Mouse (Mus musculus): ENCODE measurements around the gene Tmc7.

Gene Tmc7

DNA sequence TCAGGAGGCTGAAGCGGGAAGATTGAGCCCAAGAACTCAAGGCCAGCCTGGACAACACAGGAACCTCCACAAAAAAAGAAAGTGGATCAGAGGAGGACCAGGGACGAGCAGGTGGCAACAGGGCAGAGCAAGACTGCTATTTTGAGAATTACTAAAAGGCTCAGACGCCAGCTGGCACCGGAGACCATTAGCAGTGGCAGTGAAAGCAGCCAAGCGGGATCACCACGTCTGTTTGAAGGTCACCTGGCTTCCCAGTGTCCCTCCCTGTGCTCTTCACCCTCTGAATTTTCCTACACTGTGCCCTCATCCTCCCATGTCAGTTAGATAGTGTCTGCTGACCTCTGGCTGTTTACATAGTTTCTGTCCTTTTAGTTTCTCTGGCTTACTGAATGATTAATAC, 1.3 kb upstream of the Tmc7 start:
- DNase-seq (ENCODE audit: low read depth, low spot score): peak; percentile 87

DNA sequence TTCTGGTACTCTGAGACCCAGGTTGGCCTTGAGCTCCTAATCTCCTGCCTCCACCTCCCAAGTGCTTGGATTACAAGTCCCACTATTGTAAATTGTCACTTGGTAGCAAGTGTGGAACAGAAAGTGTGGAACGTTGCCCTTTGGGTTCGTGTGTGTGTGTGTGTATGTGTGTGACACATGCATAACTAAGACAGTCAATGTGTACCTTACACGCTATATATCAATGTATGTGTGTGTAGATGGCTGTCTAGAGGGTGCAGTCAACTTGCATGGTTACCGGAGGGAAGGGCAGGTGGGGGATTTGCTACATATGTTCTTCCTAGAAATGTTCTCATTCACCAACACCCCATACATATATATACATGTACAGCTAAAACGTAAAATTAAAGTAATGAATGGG, 390 bp upstream of the Tmc7 start:
- DNase-seq (ENCODE audit: low read depth, low spot score): no peak

DNA sequence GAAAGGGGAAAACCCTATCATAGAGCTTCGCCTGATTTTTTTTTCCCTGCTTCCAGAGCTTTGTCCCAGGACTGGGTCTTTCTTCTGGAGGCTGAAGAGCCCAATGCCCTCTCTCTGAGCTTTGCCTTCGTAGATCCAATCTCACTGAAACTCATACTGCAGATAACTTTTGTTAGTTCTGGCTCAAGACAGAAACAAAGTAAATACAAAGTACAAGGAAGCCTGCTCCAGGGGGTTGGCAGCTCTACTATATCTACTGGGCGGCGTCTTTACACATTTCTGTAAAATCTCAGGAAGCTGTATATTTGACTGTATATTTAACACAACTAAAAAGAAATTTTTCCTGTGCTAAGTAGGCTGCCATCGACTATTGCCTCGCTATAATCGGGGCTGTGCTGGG, 715 bp downstream of the Tmc7 start:
- DNase-seq (ENCODE audit: low read depth, low spot score): no peak

DNA sequence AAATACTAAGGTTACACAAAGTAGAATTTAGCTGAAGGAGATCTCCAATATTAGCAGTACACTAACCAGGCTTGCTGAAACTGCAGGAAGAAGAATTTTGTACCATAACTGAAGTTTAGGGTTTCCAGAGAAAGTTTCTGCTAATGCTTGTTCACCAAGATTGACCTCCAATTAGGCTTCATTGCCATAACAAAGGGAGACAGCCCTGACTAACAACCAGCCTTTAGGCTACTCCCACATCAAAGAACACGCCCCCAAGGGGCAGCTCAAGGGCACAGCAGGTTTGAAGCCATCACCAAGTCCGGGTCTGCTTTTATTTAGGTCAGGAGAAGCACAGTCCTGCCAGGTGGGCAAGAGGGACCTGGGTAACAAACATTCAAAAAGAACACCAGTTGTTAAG, 4.6 kb downstream of the Tmc7 start:
- DNase-seq (ENCODE audit: low read depth, low spot score): no peak

DNA sequence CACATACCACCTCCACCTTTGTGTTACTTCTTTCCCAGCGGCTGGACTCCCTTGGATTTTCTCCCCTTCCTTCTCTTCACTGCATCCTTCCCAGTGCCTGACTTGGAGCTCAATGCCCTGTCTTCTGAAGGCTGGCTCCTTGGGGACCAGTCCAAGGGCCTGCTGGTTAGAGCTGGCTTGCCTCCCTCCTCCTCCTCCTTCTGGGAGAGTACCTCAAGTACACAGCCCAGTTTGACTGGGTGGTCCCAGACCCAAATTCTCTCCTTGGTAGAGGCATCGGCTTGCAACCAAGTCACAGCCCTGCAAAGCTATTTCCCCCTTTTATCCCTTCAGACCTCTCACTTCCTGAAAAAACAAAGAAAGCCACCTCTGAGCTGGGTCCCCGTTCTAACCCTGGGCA, 6.3 kb downstream of the Tmc7 start:
- no peak for DNase-seq (ENCODE audit: low read depth, low spot score)

DNA sequence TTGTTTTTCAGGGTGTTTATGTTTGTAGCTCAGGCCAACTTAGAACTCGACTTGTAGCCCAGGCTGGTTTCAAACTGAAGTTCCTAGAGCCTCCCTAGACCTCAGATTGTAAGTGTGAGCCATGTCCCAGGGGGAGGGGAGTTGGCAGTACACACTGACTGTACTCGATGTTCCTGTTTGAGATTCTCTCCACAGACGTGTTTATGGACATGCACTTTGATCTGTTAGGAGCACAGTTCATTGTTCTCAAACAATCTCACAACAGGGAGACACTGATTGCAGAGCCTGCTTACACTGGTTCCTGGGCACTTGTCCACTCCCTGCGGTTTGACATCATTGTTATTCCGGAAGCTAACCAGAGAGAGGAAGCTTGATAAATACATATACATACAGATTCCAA, 12.5 kb downstream of the Tmc7 start:
- DNase-seq (ENCODE audit: low read depth, low spot score): no peak

DNA sequence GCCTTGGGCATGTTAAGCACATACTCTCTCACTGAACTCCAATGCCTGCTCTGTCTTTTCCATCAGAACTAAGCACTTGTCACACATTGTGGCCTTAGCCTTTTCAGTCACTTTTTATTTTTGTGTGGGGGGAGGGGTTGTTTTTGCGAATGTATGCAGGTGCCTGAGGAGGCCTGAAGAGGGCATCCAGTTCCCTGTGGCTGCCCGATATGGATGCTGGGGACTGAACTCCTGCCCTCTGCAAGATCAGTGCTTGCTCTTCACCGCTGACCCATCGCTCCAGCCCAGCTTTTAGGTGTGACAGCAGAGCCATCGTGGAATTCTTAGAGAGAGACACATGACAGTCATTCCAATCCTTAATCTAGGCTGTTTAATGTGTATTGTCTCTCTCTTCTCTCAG, 13.2 kb downstream of the Tmc7 start:
- DNase-seq (ENCODE audit: low read depth, low spot score): no peak

DNA sequence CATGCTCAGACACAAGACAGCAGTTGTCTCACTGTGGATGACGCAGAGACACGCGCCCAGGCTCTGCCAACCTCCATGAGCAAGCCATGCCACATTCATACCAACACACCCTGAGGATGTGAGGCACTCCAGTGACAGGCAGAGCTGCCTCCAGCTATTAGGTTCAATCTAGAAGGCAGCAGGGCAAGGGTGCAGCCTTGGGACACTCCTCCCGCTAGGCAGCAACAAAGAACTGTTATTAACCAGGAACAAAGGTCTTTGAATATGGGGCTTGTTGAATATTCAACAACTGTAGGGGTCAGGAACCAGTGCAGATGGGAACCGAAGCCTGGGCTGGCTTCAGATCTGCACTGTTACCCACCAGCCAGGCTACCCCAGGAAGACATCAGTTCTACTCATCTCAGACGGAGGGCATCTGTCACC, 15.4 kb downstream of the Tmc7 start:
- DNase-seq (ENCODE audit: low read depth, low spot score): no peak

DNA sequence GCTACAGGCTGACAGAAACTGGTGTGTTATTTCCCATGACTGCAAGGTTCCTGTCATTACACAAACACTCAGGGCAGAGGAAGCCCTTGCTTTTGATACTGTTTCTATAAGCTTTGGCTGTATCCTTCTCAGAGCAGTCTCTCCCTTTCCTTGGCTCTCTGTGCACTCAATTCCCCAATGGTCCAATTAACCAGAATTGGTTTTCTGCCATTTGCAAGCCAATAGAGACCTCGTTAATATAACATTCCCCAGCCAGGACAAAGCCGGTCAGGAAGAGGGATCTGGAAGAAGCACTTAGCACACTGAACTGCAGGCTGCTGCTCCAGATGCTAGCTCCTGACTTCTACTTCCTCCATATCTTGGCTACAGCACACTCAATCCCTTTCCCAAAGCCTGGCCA, 30.2 kb downstream of the Tmc7 start:
- DNase-seq (ENCODE audit: low read depth, low spot score): no peak

DNA sequence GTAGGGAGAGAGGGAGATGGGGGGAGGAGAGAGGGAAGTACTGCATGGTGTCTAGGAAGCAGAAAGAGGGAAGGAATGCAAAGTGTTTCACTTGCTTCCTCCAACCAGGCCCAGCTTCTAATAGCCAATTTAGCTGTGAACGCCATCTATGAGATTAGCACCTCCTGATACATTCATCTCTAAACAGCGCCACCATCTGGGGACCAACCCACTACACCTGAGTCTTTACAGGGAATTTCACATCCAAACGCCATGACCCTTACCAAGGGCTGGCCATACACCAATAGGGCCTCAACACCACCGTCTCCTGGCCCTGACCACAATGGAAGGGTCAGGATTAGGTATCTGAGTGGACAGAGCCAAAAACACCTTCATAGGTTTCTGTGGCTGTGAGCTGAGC, 30.7 kb downstream of the Tmc7 start:
- DNase-seq (ENCODE audit: low read depth, low spot score): no peak

DNA sequence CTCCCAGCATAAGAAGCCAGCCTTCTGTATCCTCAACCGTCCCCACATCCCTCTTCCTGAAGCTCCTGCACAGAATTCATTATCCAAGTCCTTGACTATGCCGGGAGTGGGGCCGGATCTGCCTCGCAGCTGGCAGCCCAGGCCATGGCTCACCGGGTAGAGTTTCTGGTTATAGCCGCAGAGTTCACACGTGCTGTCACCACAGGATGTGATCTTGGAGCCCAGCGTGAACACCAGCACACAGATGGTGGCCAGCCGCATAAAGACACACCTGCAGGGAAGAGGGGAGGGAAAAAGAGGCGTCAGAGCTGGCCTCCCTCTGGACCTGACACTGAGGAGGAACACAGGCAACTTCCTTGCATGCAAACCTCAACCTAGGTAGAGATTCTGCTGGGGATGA, 37.1 kb downstream of the Tmc7 start:
- DNase-seq (ENCODE audit: low read depth, low spot score): no peak

DNA sequence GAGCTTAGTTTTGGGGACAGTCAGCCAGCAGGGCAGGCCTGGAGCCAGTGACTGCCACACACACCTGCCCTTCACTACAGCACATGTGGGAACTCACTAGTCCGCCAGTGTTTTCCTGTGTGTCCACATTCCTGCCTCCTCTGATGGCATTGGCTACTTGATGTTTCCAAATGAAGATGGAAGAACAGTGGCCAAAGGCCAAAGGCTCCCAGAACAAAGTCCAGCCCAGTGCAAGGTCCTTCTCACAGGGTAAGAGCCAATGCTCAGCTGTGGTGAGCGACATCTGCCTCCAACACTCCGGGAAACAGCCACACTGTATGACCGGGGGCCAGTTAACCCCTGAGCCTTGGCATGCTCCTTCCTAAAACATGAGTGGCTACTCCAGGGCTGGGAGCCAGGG, 40.4 kb downstream of the Tmc7 start:
- DNase-seq (ENCODE audit: low read depth, low spot score): no peak

DNA sequence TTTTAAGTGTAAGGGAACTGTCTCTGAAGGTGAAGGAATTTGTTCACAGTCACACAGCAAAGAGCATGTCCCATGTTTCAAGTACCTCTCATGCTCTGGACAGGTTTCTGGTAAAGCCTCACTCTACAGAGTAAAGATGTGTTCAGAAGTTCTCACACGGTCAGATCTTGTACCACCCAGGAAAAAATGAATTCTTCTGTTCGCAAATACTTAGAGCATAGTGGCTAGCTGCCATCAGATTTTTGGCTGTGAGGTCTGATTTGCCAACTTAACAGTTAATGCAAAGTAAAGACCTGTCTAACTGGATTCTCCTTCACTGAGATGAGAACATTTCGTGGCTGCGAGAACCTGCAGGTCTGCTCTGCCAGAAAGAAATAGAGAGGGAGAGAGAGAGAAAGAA, 49.5 kb downstream of the Tmc7 start:
- no peak for DNase-seq (ENCODE audit: low read depth, low spot score)

DNA sequence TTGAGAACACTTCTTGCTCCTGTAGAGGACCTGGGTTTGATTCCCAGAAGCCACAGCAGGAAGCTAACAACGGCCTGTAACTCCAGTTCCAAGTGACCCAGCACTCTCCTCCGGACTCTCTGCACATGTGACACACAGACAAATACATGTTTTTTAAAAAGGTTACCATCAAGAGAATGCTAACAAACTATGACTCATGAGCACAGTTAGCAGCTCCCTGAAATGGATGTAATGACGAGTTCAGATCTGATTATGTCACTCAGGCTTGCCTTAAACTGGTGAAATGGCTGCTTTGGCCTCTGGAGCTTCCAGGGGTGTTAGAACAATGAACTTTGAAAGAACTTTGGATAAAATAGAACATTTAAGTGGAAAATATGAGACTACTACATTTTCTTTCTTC, 50.2 kb downstream of the Tmc7 start:
- no peak for DNase-seq (ENCODE audit: low read depth, low spot score)

DNA sequence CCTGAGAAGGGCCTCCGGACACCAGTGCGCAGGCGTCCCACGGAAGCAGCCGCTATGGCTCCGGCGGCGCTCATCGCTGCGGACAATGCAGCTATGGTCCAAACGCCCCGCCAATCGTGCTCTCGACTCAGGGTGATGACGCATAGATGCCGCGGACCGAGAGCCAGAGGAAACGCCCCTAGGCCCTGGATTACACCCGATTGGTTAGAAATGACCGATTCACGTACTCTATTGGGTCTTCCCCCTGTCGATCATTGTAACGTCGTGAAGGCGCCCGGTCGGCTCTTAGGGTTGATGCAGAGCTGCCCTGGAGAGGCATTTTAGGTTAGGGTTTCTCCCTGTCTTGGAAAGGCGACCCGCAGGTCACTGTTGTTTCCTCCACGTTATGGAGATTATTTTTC, 51.4 kb downstream of the Tmc7 start, which contains the start of gene Coq7:
Gene Coq7, minus strand, starts transcription at position 179 of the 401 bp plus-strand sequence.
- peak; percentile 99 for DNase-seq (ENCODE audit: low read depth, low spot score)

DNA sequence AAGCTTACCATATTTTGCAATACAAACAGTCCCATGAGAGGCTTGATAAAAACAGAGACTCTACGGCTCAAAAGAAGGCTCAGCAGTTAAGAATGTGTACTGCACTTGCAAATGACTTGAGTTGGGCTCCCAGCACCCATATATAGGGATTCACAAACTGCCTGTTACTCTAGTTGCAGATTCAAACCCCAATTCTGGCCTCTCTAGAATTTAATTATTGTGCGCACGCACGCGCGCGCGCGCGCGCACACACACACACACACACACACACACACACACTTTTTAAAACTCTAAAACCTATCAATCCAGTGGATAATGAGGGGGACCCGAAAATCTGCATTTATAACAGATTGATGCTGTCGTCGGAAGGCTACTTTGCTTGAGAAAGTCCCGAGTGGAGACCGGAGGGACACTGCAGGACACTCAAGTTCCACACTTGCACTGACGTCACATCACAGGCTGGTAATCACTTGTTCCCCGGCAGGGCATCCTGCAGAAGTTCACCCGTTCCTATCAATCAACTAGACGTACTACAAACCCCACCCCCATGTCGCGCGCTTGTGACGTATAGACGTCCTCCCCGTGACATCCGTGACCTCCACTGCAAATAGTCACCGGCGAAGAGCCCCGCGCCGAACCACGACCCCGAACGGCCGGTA, 51.9 kb downstream of the Tmc7 start:
- peak; percentile 98 for DNase-seq (ENCODE audit: low read depth, low spot score)

DNA sequence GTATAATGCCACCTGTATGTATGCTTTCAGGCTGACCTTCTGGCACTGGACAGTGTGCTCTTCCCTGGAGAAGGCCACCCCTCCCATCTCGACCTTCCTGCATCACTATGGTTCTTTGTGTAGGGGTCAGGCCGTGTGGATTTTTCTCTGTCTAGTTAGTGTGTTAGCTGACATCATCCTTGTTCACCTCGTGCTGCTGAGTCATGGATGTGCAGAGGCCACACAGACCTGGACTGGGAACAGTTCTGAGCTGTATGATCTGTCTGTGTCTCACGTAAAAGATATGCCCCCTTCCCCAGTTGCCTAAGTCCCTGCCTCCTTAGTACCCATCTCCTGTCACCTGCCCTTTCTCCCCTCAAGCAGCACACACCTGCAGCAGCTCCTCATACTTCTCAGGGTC, 57.6 kb downstream of the Tmc7 start:
- DNase-seq (ENCODE audit: low read depth, low spot score): no peak

DNA sequence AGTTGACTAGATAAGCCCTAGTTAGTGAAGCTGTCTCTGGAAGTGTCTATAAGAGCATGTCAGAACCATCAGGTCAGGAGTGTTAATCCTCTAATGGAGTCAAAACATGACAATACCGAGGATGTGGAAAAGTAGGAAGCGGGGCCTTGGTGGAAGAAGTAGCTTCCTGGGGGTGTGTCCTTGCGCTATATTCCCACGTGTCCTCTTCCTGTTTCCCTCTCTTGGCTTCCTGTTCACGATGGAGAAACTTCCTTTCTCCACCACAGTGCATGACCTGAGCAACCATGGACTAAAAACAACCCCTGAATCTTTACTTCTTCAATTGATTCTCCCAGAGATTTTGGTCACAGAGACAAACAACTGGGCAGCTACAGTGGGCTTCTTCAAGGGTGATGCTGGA, 62.5 kb downstream of the Tmc7 start:
- DNase-seq (ENCODE audit: low read depth, low spot score): no peak

DNA sequence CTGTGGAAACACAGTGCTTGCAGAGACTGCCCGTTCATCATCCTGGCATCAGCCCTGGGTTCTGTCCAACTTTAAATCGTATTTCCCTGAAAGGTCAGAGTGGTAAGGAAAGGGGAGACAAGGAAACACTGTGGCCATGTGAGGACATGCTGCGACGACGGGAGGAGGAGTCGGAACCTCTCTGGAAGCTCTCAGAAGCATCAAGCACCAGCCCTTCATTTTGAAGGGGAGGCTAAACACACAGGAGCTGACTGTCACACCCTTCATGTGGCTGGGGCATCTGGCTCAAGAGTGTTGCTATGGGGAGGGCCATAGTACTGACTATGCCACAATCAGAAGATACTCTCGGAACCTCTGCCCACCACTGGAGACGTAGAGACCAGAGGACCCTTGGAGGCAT, 64.9 kb downstream of the Tmc7 start:
- no peak for DNase-seq (ENCODE audit: low read depth, low spot score)

DNA sequence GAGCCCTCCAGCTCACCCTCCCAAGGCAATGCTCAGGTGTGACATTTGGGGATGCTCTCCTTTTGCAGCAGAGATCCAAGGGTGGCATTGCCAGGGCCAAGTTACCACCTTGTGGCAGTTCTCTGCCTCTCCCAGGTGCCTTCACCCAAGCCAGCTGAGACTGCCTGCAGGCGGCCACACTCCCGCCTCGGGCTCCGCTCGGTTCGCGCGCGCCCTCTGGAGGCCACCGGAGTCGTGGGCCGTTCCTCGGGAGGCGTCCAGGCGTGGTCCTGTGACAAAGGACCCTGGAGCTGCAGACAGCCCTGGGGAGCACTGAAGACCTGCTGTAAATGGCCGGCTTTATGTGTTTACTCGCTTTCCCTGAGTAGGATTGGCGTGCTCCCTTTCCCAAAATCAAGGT, 65.8 kb downstream of the Tmc7 start:
- DNase-seq (ENCODE audit: low read depth, low spot score): peak; percentile 38

DNA sequence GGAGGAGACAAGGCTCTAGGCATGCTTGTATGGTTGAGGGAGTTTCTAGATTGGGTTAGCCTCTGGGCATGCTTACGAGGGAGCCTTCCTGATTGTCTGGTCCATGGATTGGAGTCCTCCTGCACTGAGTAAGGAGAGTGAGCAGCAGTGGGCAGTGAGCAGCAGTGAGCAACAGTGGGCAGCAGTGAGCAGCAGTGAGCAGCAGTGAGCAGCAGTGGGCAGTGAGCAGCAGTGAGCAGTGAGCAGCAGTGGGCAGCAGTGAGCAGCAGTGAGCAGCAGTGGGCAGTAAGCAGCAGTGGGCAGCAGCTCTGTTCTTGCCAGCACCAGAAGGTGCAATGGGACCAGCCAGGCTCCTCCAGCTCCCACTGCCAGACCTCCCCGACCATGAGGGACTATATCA, 66.7 kb downstream of the Tmc7 start:
- DNase-seq (ENCODE audit: low read depth, low spot score): no peak

DNA sequence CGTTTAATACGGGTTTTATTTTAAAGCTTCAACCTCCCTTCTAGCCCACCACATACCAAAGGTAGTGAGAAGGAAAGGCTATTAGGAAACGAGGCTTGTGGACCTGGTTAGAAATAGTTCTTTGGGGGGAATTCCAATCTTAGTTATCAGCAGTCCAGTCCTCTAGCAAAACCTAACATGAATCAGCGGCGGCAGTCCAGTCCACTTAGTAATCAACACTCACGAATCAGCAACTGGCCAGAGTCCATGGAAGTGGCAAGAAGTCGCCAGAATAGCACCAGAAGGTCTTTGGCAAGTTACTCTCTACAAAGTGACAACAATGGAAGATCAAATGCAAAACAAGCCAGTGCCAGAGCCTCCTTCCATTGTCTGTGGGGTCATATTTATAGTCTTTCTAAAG, 76.0 kb downstream of the Tmc7 start:
- no peak for DNase-seq (ENCODE audit: low read depth, low spot score)

DNA sequence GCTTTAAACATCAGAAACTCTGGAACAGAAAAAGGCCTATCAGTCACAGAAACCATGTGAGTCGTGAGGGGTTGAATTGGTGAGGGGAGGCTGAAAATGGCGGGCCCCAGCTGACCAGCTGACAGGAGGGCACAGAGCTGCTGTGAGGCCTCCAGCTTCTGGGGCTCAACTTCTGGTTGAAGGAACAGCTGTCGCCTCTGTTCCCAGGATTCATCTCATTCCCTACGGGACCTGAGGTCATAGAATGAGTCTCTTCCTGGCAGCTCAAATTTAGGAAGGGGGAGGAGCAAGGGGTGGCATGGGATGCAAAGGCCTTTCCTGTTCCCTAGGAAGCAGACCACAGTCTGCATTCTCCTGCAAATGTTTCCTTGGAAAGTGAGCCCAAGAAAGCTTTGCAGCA, 80.7 kb downstream of the Tmc7 start:
- DNase-seq (ENCODE audit: low read depth, low spot score): no peak

DNA sequence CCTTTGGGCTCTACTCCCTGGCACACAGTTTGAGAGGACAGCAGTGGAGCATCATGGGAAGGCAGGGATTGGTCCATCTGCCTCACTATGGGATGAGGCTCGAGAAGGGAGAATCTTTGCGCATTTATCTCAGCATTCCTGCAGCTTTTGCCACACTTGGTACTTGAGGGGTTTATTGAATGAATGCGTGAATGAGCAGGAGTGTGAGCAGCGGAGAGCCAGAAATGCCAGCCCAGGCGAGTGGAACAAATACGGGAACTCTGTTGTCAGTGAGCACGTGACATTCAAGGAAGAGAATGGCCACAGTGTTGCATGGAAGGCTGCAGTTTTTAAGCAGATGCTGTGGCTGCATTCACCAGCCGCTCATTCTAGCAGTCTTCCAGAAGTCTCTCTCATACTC, 82.2 kb downstream of the Tmc7 start:
- DNase-seq (ENCODE audit: low read depth, low spot score): no peak

Measured in skeletal muscle tissue, adult 2 months (tissue).